28 mouse cellular contexts compared by ENCODE assay signal in genomic region chr19:6494504-6495170, GRCm38 (mm10). TPM values are rescaled to one million over a fixed set of nuclear protein-coding genes. Genes with fewer than 3 reads are reported as not detected.
DNase-seq lines count a peak whose midpoint lies in the region; ATAC-seq lines count a peak whose summit lies in the region.
"Had no signal": no experiment of that assay in that cellular context is flagged by ENCODE, and none has a peak within 500 bp of the region (broad histone marks: within the 10 kb centered on the region; RNA-seq: fewer than 3 reads in every experiment).

No protein-coding gene starts in this region.

- no peaks in the 10 kb centered on the region for H3K9me3 ChIP-seq in forebrain, embryonic 14.5 days (replicated peaks; ENCODE audit: control insufficient read depth, low read length)
- no peaks in the 10 kb centered on the region for H3K9me3 ChIP-seq in forebrain, embryonic 10.5 days
- no peaks in the 10 kb centered on the region for H3K9me3 ChIP-seq in midbrain, embryonic 10.5 days (replicated peaks)
- no peaks in the 10 kb centered on the region for H3K9me3 ChIP-seq in midbrain, embryonic 14.5 days (ENCODE audit: control insufficient read depth, low read length)
- H3K9me3 ChIP-seq in hindbrain, embryonic 14.5 days (ENCODE audit: control insufficient read depth, low read length), result no peaks in the 10 kb centered on the region
- H3K9me3 ChIP-seq in neural tube, embryonic 13.5 days, result no peaks in the 10 kb centered on the region
- H3K9me3 ChIP-seq: embryonic facial prominence, embryonic 13.5 days; heart, embryonic 10.5 days; heart, embryonic 15.5 days; stomach, embryonic 15.5 days had no signal

- H3K4me2 ChIP-seq in forebrain, embryonic 14.5 days (ENCODE audit: low read length), result no peak overlapping the region
- no peak overlapping the region for H3K4me2 ChIP-seq in midbrain, embryonic 14.5 days (ENCODE audit: low read length)
- no peak overlapping the region for H3K4me2 ChIP-seq in hindbrain, embryonic 14.5 days (replicated peaks)
- no peak overlapping the region for H3K4me2 ChIP-seq in neural tube, embryonic 13.5 days
- H3K4me2 ChIP-seq: embryonic facial prominence, embryonic 13.5 days; heart, embryonic 15.5 days; stomach, embryonic 15.5 days had no signal

- H3K9ac ChIP-seq in forebrain, embryonic 14.5 days (ENCODE audit: low read length), result peak overlapping the region; percentile 4; the same call in 1 of the 2 replicates
- H3K9ac ChIP-seq in midbrain, embryonic 14.5 days (replicated peaks; ENCODE audit: low read length), result no peak overlapping the region
- H3K9ac ChIP-seq in hindbrain, embryonic 14.5 days, result peak overlapping the region; percentile 4; the same call in 1 of the 2 replicates
- H3K9ac ChIP-seq in neural tube, embryonic 13.5 days, result peak overlapping the region; percentile 100; the same call in 1 of the 2 replicates
- H3K9ac ChIP-seq: embryonic facial prominence, embryonic 13.5 days; heart, embryonic 15.5 days; liver, embryonic 14.5 days; stomach, embryonic 15.5 days had no signal

- H3K4me3 ChIP-seq in forebrain, embryonic 14.5 days (ENCODE audit: low read depth, low read length), result no peak overlapping the region
- H3K4me3 ChIP-seq in forebrain, embryonic 10.5 days, result no peak overlapping the region
- no peak overlapping the region for H3K4me3 ChIP-seq in midbrain, embryonic 10.5 days
- no peak overlapping the region for H3K4me3 ChIP-seq in midbrain, embryonic 14.5 days (replicated peaks; ENCODE audit: low read depth, low read length)
- H3K4me3 ChIP-seq in hindbrain, embryonic 14.5 days (replicated peaks; ENCODE audit: low read length), result no peak overlapping the region
- H3K4me3 ChIP-seq in neural tube, embryonic 13.5 days, result no peak overlapping the region
- H3K4me3 ChIP-seq: embryonic facial prominence, embryonic 13.5 days; heart, embryonic 10.5 days; heart, embryonic 15.5 days; stomach, embryonic 15.5 days had no signal

- H3K4me1 ChIP-seq in forebrain, embryonic 14.5 days (ENCODE audit: control insufficient read depth, insufficient read depth, low read length), result peaks cover 14% of the 10 kb centered on the region; the same call in 1 of the 2 replicates
- H3K4me1 ChIP-seq in forebrain, embryonic 10.5 days, result peaks cover 57% of the 10 kb centered on the region
- peaks cover 74% of the 10 kb centered on the region for H3K4me1 ChIP-seq in midbrain, embryonic 10.5 days
- H3K4me1 ChIP-seq in midbrain, embryonic 14.5 days (ENCODE audit: control insufficient read depth, insufficient read depth, low read length), result peaks cover 28% of the 10 kb centered on the region; the same call in 1 of the 2 replicates
- H3K4me1 ChIP-seq in hindbrain, embryonic 14.5 days (replicated peaks; ENCODE audit: control insufficient read depth, insufficient read depth, low read length), result peaks cover 13% of the 10 kb centered on the region
- H3K4me1 ChIP-seq in neural tube, embryonic 13.5 days (replicated peaks), result peaks cover 51% of the 10 kb centered on the region

- no peak for DNase-seq in forebrain, embryonic 14.5 days (ENCODE audit: low spot score)
- DNase-seq in forebrain, embryonic 10.5 days (ENCODE audit: extremely low spot score, low spot score), result no peak
- DNase-seq in midbrain, embryonic 10.5 days (ENCODE audit: low spot score), result no peak
- DNase-seq in midbrain, embryonic 14.5 days, result no peak
- no peak for DNase-seq in hindbrain, embryonic 14.5 days (ENCODE audit: low spot score)
- DNase-seq: adrenal gland, postnatal 25 days; B cell, adult 2 months; gastrocnemius, postnatal 25 days; heart, adult 11 months; kidney, adult 8-10 months; kidney, postnatal 4 days; layer of hippocampus, postnatal 36 days; left cerebral cortex, postnatal 4 days; liver; lung, adult 2 months; lung, postnatal 10 days; retina, postnatal 1 day; right cerebral cortex, postnatal 25 days had no signal

- ATAC-seq in forebrain, embryonic 14.5 days, result no peak
- no peak for ATAC-seq in midbrain, embryonic 14.5 days (ENCODE audit: low FRiP score, low TSS enrichment)
- no peak for ATAC-seq in hindbrain, embryonic 14.5 days (ENCODE audit: low FRiP score)
- no peak for ATAC-seq in neural tube, embryonic 13.5 days (ENCODE audit: low read depth)
- ATAC-seq: intestine, embryonic 16.5 days had no signal

- no peaks in the 10 kb centered on the region for H3K27me3 ChIP-seq in forebrain, embryonic 14.5 days (replicated peaks; ENCODE audit: control insufficient read depth, insufficient read depth, low read length)
- H3K27me3 ChIP-seq in forebrain, embryonic 10.5 days (ENCODE audit: poor library complexity, severe bottlenecking), result peaks cover 99% of the 10 kb centered on the region
- H3K27me3 ChIP-seq in midbrain, embryonic 10.5 days (ENCODE audit: low read depth, poor library complexity, severe bottlenecking), result peaks cover 99% of the 10 kb centered on the region
- H3K27me3 ChIP-seq in midbrain, embryonic 14.5 days (ENCODE audit: control insufficient read depth, insufficient read depth, low read length), result no peaks in the 10 kb centered on the region
- no peaks in the 10 kb centered on the region for H3K27me3 ChIP-seq in hindbrain, embryonic 14.5 days (ENCODE audit: control insufficient read depth, insufficient read depth, low read length)
- H3K27me3 ChIP-seq in neural tube, embryonic 13.5 days, result peaks cover 5% of the 10 kb centered on the region; the same call in 1 of the 2 replicates

- no peak overlapping the region for H3K27ac ChIP-seq in forebrain, embryonic 14.5 days (ENCODE audit: low read depth, low read length)
- no peak overlapping the region for H3K27ac ChIP-seq in forebrain, embryonic 10.5 days
- peak overlapping the region; percentile 57 for H3K27ac ChIP-seq in midbrain, embryonic 10.5 days (replicated peaks)
- H3K27ac ChIP-seq in midbrain, embryonic 14.5 days (replicated peaks; ENCODE audit: low read depth, low read length), result no peak overlapping the region
- H3K27ac ChIP-seq in hindbrain, embryonic 14.5 days, result no peak overlapping the region
- 0 out of 2 replicates have a peak overlapping the region, but pooled peaks have one; percentile 97 for H3K27ac ChIP-seq in neural tube, embryonic 13.5 days (replicated peaks)
- H3K27ac ChIP-seq: embryonic facial prominence, embryonic 13.5 days; heart, embryonic 10.5 days; heart, embryonic 15.5 days; kidney, postnatal 0 days; liver, embryonic 14.5 days; macrophage; stomach, embryonic 15.5 days had no signal

- no peaks in the 10 kb centered on the region; the same call in 1 of the 2 replicates for H3K36me3 ChIP-seq in forebrain, embryonic 14.5 days (ENCODE audit: control insufficient read depth, insufficient read depth, low read length)
- H3K36me3 ChIP-seq in forebrain, embryonic 10.5 days (replicated peaks), result no peaks in the 10 kb centered on the region
- no peaks in the 10 kb centered on the region for H3K36me3 ChIP-seq in midbrain, embryonic 10.5 days
- H3K36me3 ChIP-seq in midbrain, embryonic 14.5 days (ENCODE audit: control insufficient read depth, insufficient read depth, low read length), result 0 out of 2 replicates have a peak, but pooled peaks cover 10% of the 10 kb centered on the region
- H3K36me3 ChIP-seq in hindbrain, embryonic 14.5 days (replicated peaks; ENCODE audit: control insufficient read depth, insufficient read depth), result no peaks in the 10 kb centered on the region; the same call in 1 of the 2 replicates
- no peaks in the 10 kb centered on the region for H3K36me3 ChIP-seq in neural tube, embryonic 13.5 days
- H3K36me3 ChIP-seq: embryonic facial prominence, embryonic 13.5 days; heart, embryonic 10.5 days; heart, embryonic 15.5 days; stomach, embryonic 15.5 days had no signal

- 67% methylated on average over 18 of the region's 18 CpGs for WGBS in forebrain, embryonic 14.5 days
- WGBS in forebrain, embryonic 10.5 days, result 74% methylated on average over 18 of the region's 18 CpGs
- 74% methylated on average over 18 of the region's 18 CpGs for WGBS in midbrain, embryonic 10.5 days
- WGBS in midbrain, embryonic 14.5 days, result 68% methylated on average over 18 of the region's 18 CpGs
- 72% methylated on average over 18 of the region's 18 CpGs for WGBS in hindbrain, embryonic 14.5 days
- 67% methylated on average over 18 of the region's 18 CpGs for WGBS in neural tube, embryonic 13.5 days

RNA-seq across cellular contexts. Expression of gene Slc22a12, which starts 48.2 kb away (rescaled TPM):
- polyA plus RNA-seq in forebrain, embryonic 14.5 days (2014; fragmentation: Nextera tagmentation; extraction: Ambion mirVana), result not detected in 2 replicates
- not detected in 2 replicates for polyA plus RNA-seq in forebrain, embryonic 10.5 days (2016; fragmentation: Nextera tagmentation; extraction: Ambion mirVana)
- polyA plus RNA-seq in midbrain, embryonic 10.5 days (2016; fragmentation: Nextera tagmentation; extraction: Ambion mirVana), result not detected in 2 replicates
- polyA plus RNA-seq in midbrain, embryonic 14.5 days (2014; fragmentation: Nextera tagmentation; extraction: Ambion mirVana), result not detected in 2 replicates
- not detected in 2 replicates for polyA plus RNA-seq in hindbrain, embryonic 14.5 days (2014; fragmentation: Nextera tagmentation; extraction: Ambion mirVana)
- not detected in 2 replicates for polyA plus RNA-seq in neural tube, embryonic 13.5 days (2015; fragmentation: Nextera tagmentation; extraction: Ambion mirVana)
- polyA plus RNA-seq: embryonic facial prominence, embryonic 13.5 days; forebrain, embryonic 11.5 days; heart, embryonic 10.5 days; heart, embryonic 15.5 days; intestine, embryonic 16.5 days; liver, embryonic 14.5 days; macrophage; stomach, embryonic 15.5 days had no signal

Comparison
In these comparisons a context has a peak if more than half of its experiments do, and no peak if none do; other contexts are left out.
1. H3K27ac ChIP-seq: peak in midbrain, embryonic 10.5 days (single experiment) and neural tube, embryonic 13.5 days (single experiment); none in forebrain, embryonic 14.5 days (single experiment), forebrain, embryonic 10.5 days (single experiment), midbrain, embryonic 14.5 days (single experiment) and hindbrain, embryonic 14.5 days (single experiment).